Mouse (Mus musculus) testis, adult 2 months (tissue): ENCODE results near the gene Khdc1a.
"Not testable (repeated sequence)": the region's sequence is repeated elsewhere in the genome, so short reads cannot be mapped to it uniquely, and the experiment has no call there.

Source experiments
- CTCF ChIP-seq: fragments of 200-500 bp; IDR thresholded peaks from 2 replicates; pipeline ENCODE4 v1.5.1; 2012; ENCODE audit warnings: low read depth, mild to moderate bottlenecking, inconsistent platforms, low read length, moderate library complexity; ENCODE audit not compliant: control insufficient read depth, insufficient read depth, insufficient replicate concordance
- POLR2A ChIP-seq: fragments of 200-500 bp; IDR thresholded peaks from 2 replicates; pipeline ENCODE4 v1.6.1; 2012; ENCODE audit warnings: low read depth, mild to moderate bottlenecking, inconsistent platforms, low read length, moderate library complexity; ENCODE audit not compliant: control insufficient read depth

- not testable (repeated sequence) for TF ChIP-seq CTCF, POLR2A
These were observed 29.2 kb upstream of the Khdc1a start for GRCm38 (mm10) chr1:21320271-21320670.
